Mouse (Mus musculus) forelimb bud, embryonic 11.5 days (tissue): ENCODE results near the gene Pigyl.
"Not testable (repeated sequence)": the region's sequence is repeated elsewhere in the genome, so short reads cannot be mapped to it uniquely, and the experiment has no call there.

ENCODE experiments used
- DNase-seq: peaks from one replicate; pipeline ENCODE4 v3.0.0-alpha.2; 2012; ENCODE audit warnings: low read depth, low spot score

Pigyl gene

DNA sequence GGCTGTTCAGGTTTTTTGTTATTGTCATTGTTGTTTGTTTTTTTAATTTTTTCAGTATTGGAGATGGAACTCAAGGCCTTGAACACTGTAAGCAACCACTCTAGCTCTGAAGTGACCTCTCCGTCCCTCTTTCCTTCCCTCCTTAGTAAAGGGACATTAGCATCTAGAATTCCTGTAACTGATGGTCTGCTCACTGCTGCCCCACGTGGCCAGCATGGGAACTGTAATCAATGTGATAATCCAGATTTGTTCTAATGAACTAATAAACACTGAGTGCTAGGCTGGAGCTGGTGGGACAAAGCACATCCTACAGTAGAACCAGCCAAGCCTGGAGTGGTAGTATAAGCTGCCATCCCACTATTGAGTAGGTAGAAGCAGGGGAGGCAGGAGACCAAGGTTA is 18.2 kb upstream of the Pigyl start:
- DNase-seq, result no peak

DNA sequence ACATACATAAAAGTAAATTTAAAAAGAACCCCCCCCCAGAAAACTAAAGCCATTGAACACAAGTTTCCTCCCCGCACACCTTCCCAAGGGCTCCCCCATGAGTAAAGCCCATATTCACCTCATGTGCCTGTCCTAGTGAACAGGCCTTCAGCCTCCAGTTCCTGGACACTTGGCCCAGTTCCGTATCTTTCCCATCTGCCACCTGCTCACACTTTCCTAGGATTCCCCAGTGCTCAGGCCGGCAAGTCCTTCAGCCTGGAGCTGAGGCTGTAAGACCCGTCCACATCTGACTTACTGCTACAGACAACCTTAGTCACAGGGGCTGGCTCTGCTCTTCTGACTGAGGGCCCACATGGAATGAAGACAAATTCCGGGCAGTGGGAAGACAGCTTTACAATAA is 16.9 kb upstream of the Pigyl start:
- no peak for DNase-seq

GRCm38 (mm10) chr9:22143108-22144037 is 13.3 kb upstream of the Pigyl start:
- DNase-seq, result peak; percentile 87

- DNase-seq, result no peak
Observed at GRCm38 (mm10) chr9:22144304-22144965, 12.2 kb upstream of the Pigyl start.

DNA sequence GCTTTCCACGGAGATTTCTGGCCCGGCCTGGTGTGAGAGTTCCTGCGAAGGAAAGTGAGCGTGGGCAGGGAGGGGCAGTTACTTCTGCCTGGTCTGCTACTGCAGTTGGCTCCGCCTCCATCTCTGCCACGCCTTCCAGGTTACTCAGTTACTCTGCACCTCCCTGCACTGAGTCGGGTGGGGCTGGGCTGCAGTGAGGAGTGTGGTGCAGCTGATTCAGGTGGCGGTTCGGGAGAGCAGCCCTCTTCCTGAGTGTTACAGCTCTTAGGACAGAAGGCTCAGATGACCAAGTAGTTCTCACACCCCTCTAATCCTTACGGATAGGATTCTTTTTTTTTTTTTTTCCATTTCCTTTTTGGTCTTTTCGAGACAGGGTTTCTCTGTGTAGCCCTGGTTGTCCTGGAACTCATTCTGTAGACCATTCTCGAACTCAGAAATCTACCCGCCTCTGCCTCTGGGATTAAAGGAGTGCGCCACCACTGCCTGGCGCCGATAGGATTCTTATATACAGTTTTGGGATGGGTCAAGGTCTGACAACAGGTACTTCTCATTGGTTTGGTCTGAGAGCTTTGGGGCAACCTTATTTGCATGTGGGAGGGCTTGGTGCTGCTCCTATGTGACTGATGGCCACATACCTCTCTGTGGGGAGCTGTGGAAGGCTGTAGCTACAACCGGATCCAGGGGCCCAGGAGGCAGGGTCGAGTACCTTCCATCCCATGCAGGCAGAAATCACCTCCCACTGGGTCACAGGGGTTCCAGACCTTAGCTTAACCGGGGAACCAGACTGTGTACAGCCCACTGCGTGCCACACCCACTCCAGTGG is 7.0 kb upstream of the Pigyl start:
- DNase-seq, result no peak

DNA sequence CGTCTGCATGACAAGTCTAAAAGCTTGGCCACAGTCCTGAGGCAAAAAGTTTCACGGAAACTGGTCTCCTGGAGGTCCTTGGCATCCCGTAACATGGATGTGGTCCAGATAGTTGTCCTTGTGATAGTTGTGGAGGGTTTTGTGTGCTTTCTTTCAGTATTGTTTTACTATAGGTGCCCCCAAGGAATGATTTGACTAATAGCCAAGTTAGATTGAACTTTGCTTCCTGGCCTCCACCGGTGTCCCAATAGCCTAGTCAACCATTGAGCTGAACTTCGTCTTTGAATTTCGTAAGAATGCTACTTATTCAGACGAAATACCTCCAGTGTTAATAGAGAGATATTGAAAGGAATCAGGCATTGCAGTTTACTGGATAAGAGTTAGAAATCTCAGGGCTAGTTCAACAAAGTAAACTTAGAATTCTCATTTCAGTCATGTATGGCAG is 6.4 kb upstream of the Pigyl start:
- not testable (repeated sequence) for DNase-seq

- DNase-seq, result no peak
Observed at GRCm38 (mm10) chr9:22150946-22151345, 5.7 kb upstream of the Pigyl start.

DNA sequence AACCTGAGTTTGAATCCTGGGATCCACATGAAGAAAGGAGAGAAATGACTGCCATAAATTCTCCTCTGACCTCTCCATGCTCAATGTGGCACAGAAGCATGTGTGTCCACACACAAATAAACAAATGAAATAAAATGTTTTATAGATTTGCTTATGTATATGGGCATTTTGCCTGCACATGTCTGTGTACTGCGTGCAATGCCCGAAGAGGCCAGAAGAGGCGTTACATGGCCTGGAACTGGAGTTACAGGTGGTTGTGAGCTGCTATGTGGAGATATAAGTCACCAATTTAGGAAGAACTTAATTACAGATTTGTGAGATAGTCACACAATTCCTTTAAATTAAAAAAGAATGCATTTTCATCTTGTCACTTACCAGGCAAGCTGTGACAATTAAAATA is 2.8 kb upstream of the Pigyl start:
- DNase-seq, result no peak

DNA sequence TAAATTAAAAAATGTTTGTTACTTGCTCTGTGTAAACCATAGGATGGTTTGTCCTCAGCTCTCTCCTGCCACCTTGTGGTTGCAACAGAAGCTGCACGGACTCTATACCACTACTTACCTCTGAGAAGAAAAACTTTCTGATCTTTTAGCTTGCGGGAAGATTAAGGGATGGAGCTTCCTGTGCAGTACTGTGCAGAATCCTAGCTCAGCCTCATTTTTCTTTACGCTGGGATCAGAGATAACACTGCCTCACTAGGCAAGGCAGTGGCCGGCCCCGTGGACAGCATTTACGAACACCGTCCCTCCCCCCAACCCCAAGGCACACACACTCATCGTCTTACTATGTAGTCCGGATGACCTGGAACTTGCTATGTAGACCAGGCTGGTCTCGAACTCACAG is 1.0 kb upstream of the Pigyl start:
- peak; percentile 78 for DNase-seq

GRCm38 (mm10) chr9:22157516-22158265 is 1.0 kb downstream of the Pigyl start:
- no peak for DNase-seq

DNA sequence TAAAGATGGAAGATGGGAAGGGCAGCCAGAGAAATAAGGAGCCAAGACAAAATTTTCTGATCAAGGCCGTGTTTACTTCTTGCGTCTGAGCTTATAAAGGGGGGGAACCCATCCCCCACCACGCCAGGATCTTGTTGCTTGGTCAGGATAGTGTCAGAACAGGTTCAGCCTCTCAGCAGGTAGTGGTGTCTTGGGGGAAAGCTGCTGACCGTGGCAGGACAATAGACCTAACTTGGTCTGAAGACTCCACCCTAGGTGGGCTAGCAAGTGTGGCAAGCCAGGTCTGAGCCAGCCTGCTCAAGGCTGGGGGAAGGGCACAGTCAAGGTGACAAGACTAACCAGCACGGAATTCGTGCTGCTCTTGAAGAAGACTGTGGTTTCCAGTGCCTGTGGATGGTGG is 4.7 kb downstream of the Pigyl start:
- no peak for DNase-seq

- no peak for DNase-seq
Observed at GRCm38 (mm10) chr9:22162305-22162704, 5.7 kb downstream of the Pigyl start.

DNA sequence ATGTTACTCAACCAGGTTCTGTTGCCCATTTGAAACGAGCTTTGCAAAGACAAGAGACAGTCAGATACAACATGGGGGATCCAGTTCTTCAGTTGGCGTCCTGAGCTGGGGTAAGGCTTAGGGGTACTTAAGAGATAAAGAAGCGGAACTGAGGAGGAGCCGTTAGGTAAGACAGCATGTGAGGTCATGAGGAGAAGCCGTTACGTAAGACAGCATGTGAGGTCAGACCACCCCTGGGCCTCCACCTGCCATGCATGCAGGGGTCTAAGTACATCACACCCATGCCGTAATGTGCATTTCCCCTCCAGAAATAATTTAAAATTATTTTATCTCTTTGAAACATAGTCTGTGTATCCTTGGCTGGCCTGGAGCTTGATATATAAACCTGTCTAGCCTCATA is 6.3 kb downstream of the Pigyl start:
- no peak for DNase-seq

DNA sequence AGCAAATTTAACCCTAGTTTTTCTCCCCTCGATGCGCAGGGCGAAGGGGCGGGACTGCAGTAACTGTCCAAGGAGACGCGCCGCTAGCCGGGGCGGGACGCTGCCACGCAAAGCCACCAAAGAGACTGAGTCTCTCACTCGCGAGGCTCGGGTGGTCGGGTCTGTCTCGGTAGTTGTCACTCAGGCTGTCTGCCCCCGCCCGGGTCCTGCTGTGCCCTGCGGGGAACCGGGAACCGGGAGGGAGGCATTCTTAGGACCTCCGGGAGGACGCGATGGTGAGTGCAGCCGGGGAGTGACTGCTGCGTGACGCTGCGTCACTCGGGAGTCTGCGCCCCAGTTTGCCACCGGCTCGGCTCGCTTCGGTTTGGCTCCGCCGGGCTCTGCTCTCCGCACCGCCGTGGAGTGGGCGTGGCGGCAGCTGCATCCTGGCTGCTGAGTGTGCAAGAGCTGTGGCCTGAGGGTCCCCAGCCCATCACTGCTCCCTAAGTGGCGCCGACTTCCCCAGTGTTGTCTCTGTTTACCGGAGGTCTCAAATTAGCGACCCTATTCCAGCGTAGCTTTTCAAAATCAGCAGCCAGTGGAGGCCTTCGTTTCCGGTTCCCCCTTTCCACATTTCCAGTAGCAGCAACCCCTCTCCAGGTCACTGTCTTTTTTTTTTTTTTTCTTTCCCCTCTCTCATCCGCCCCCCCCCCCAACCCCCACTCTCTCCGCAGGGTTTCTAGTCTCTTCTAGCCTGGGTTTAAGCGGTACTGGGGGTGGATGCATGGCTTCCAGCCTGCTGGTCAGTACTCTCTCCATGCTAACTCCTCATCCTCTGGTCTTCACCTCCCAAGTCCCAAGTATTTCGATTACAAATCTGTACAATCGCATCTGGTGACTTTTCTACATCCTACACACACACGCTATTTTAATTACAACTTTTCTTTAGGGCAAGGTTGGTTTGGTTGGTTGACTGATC is 8.3 kb downstream of the Pigyl start:
- DNase-seq, result no peak

DNA sequence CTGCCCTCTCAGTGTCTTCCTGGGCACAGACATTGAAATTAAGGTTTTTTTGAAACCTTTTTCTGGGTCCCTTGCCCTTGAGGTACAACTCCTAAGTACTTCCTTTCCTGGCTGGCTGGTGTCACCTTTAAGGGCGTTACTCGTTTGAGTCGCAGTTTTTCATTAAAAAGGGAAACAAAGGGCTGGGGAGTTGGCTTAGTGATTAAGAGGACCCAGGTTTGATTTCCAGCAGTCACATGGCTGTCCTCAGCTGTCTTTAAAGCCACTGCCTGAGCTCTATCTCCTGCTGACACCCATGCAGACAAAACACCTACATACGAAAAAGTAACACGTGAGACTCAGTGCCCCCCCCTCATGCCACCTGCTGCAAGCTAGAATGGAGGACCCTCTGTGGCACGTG is 9.3 kb downstream of the Pigyl start:
- DNase-seq, result no peak

DNA sequence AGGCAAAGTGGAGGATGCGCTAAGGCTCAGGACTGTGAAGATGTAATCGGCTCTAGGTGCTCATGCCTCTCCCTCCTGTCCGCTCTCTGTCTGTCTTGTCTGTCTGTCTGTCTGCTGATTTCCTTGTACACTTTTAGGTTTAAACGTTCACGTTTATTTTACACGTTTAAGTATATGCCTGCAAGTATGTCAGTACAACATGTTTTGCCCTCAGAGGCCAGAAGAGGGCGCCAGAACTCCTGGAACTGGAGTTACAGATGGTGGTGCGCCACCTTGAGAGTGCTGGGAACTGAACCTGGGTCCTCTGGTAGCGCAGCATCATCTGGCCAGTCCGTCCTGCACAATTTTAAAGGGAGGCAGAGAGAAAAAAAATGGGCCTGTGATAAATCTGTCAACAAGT is 10.0 kb downstream of the Pigyl start:
- DNase-seq, result no peak

GRCm38 (mm10) chr9:22167751-22168150 is 11.1 kb downstream of the Pigyl start:
- no peak for DNase-seq

GRCm38 (mm10) chr9:22169327-22169726 is 12.7 kb downstream of the Pigyl start:
- DNase-seq, result no peak

GRCm38 (mm10) chr9:22172318-22172717 is 15.7 kb downstream of the Pigyl start:
- no peak for DNase-seq

DNA sequence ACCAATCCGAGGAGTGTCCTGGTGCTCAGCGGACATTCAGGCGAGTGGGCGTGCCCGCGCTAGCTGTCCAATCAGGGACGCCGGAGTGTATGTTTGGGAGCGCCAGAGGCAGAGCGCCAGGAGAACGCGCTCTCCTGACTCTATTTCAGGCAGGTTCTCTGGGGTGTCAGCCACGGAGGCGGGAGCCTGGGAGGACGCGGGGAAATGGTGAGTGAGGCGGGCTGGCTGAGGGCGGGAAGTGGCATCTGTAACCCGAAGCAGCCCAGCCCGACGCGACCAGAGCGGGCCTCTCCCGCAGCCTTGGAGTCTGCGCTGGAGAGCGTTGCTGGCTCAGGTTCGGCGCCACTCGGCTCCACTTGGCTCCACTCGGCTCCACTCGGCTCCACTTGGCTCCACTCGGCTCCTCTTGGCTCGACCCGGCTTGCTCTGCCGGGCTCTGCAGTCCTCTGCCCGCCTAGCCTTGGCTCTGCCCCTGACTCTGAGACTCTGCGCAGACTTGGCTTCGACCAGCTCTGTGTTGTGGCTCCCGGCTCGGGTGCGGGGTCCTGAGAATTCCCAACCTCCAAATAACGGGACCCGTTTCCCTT is 31.5 kb downstream of the Pigyl start, which contains the start of gene Zfp872:
TSS of gene Zfp872 (plus strand) at position 66 of the 587 bp plus-strand sequence.
- peak; percentile 65 for DNase-seq
